Mouse (Mus musculus) heart, adult 9 months (tissue): Measurements from ENCODE around the gene Tshz3.

Source experiments
- DNase-seq, 2 experiments: peaks; one replicate each; pipeline ENCODE4 v3.0.0; 2022; ENCODE audit warnings: low spot score in 2 of 2

Tshz3 gene

GRCm38 (mm10) chr7:36784243-36784773 is 86.4 kb downstream of the Tshz3 start:
- no peak for DNase-seq

GRCm38 (mm10) chr7:36786713-36787421 is 88.9 kb downstream of the Tshz3 start:
- no peak for DNase-seq

- no peak for DNase-seq
These were observed 98.7 kb downstream of the Tshz3 start for GRCm38 (mm10) chr7:36796392-36797187.
